Mouse (Mus musculus): ENCODE measurements around the gene Tssk6. TPM values are rescaled to one million over a fixed set of nuclear protein-coding genes. Genes with fewer than 3 reads are reported as not detected.
A peak's percentile ranks its signal among the peaks of the same experiment; 100 is the strongest.

Tssk6 gene
- polyA plus RNA-seq, 1 experiment from 2014 or later = 2.3 TPM

DNA sequence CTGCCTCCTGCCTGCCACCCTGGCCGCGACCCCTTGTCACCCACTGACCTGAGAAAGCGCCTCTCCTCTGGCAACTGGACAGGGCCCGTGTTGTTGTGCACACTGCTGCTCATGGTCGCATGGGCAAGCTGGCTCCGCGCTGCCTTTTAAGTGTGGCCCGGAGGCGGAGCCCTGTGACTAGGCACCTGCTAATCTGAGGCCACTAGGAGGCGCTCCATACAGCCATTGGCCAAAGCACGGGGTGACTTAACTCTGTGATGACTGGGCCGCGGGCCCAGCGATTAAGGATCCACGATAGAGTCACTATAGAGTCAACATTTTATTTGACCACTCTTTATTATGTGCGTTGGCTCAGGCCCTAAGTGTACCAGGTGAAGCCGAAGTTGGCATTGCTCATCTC, 8.1 kb upstream of the Tssk6 start:
- no peak for ATAC-seq (ENCODE audit: insufficient read depth, low FRiP score)
- 41% methylated on average over 17 of the region's 17 CpGs for WGBS
- no peaks in the 10 kb centered on the region for H3K9me3 ChIP-seq (replicated peaks; ENCODE audit: control insufficient read depth, low read length)

DNA sequence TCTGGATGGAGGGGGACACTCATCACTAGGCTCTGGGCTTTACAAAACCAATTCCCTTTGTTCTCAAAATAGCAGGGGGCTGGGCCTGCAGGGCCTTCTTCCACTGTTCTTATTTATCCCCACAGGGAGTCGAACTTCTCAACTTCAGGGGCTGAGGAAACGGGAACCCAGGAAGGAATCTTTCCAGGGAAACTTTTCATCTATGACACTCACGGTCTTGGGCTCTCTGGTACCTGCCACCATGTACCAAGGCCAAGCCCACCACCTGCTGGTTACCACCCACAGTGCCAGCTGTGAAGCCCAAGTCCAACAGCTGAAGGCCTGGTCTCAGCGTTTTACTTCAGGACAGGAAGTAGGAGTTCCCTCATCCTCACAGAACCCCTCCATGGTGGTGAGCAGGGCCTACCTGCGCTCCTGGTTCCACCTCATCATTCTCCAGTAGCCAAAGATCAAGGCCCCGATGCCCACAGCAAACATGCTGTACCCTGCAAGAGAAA, 7.1 kb upstream of the Tssk6 start:
- Histone ChIP-seq H3K27ac (ENCODE audit: low read length) (no peak overlapping the region), H3K4me2 (ENCODE audit: low read depth, low read length) (no peak overlapping the region), H3K36me3 (ENCODE audit: control insufficient read depth, insufficient read depth, low read length) (no peaks in the 10 kb centered on the region), H3K4me3 (replicated peaks; ENCODE audit: low read length) (no peak overlapping the region), H3K4me1 (ENCODE audit: control insufficient read depth, insufficient read depth, low read length) (peaks cover 8% of the 10 kb centered on the region), H3K9me3 (replicated peaks; ENCODE audit: control insufficient read depth, low read length) (no peaks in the 10 kb centered on the region), H3K27me3 (ENCODE audit: control insufficient read depth, insufficient read depth, low read length) (peaks cover 10% of the 10 kb centered on the region), H3K9ac (ENCODE audit: low read length) (no peak overlapping the region)
- 63% methylated on average over 6 of the region's 6 CpGs for WGBS
- no peak for ATAC-seq (ENCODE audit: insufficient read depth, low FRiP score)

More for the DNA sequence above, 8.1 kb upstream of the Tssk6 start:
- H3K4me2 ChIP-seq (ENCODE audit: low read depth, low read length) = no peak overlapping the region
- peaks cover 20% of the 10 kb centered on the region for H3K27me3 ChIP-seq (ENCODE audit: control insufficient read depth, insufficient read depth, low read length)
- no peak overlapping the region for H3K4me3 ChIP-seq (replicated peaks; ENCODE audit: low read length)
- no peaks in the 10 kb centered on the region for H3K36me3 ChIP-seq (ENCODE audit: control insufficient read depth, insufficient read depth, low read length)
- H3K4me1 ChIP-seq (ENCODE audit: control insufficient read depth, insufficient read depth, low read length) = peaks cover 10% of the 10 kb centered on the region; the same call in 1 of the 2 replicates
- no peak overlapping the region for H3K27ac ChIP-seq (ENCODE audit: low read length)
- H3K9ac ChIP-seq (ENCODE audit: low read length) = no peak overlapping the region

DNA sequence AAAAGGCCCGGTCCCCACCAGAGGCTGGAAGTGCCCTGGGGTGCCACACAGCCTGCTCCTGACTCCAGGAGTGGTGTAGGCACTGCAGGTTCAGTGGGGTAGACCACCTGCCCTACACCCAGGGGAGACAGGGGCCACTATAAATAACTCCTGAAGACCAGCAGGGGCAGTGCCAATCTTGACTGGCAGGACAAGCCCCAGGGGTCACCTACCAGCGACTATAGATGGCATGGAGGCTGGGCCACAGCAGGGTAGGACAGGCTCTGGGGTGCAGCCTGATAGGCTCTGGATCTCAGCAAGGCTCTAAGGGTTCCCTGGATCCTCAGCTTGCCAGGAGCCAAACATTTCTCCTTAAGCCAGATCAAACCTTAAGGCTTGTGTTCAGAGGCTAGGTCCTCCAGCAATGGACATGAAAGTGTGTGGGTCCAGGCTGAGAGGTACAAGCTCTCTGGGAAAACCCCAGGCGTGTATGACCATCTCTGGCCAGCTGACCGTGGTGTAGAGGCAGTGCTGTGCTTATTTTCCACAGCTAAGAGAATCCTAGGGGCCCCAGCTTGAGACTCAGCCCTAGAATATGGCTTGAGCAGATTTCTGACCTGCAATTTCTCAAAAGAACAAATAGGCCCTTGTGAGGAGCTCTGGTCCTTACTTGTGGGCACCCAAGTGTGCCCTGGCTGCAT, 6.1 kb upstream of the Tssk6 start:
- no peaks in the 10 kb centered on the region for H3K27me3 ChIP-seq (ENCODE audit: control insufficient read depth, insufficient read depth, low read length)
- 70% methylated on average over 4 of the region's 4 CpGs for WGBS
- no peak overlapping the region for H3K4me2 ChIP-seq (ENCODE audit: low read depth, low read length)
- no peak overlapping the region for H3K27ac ChIP-seq (ENCODE audit: low read length)
- H3K9me3 ChIP-seq (replicated peaks; ENCODE audit: control insufficient read depth, low read length) = no peaks in the 10 kb centered on the region
- H3K9ac ChIP-seq (ENCODE audit: low read length) = no peak overlapping the region
- no peaks in the 10 kb centered on the region for H3K36me3 ChIP-seq (ENCODE audit: control insufficient read depth, insufficient read depth, low read length)
- no peak overlapping the region for H3K4me3 ChIP-seq (replicated peaks; ENCODE audit: low read length)
- ATAC-seq (ENCODE audit: insufficient read depth, low FRiP score) = no peak
- H3K4me1 ChIP-seq (ENCODE audit: control insufficient read depth, insufficient read depth, low read length) = peaks cover 18% of the 10 kb centered on the region

- Histone ChIP-seq H3K27me3 (ENCODE audit: control insufficient read depth, insufficient read depth, low read length) (no peaks in the 10 kb centered on the region), H3K9ac (ENCODE audit: low read length) (no peak overlapping the region), H3K27ac (ENCODE audit: low read length) (no peak overlapping the region), H3K4me3 (replicated peaks; ENCODE audit: low read length) (no peak overlapping the region), H3K9me3 (replicated peaks; ENCODE audit: control insufficient read depth, low read length) (no peaks in the 10 kb centered on the region), H3K4me2 (ENCODE audit: low read depth, low read length) (no peak overlapping the region), H3K4me1 (ENCODE audit: control insufficient read depth, insufficient read depth, low read length) (peaks cover 26% of the 10 kb centered on the region), H3K36me3 (ENCODE audit: control insufficient read depth, insufficient read depth, low read length) (no peaks in the 10 kb centered on the region)
- ATAC-seq (ENCODE audit: insufficient read depth, low FRiP score) = no peak
- 78% methylated on average over 6 of the region's 6 CpGs for WGBS
These were observed 4.1 kb upstream of the Tssk6 start for GRCm38 (mm10) chr8:69897857-69898256.

DNA sequence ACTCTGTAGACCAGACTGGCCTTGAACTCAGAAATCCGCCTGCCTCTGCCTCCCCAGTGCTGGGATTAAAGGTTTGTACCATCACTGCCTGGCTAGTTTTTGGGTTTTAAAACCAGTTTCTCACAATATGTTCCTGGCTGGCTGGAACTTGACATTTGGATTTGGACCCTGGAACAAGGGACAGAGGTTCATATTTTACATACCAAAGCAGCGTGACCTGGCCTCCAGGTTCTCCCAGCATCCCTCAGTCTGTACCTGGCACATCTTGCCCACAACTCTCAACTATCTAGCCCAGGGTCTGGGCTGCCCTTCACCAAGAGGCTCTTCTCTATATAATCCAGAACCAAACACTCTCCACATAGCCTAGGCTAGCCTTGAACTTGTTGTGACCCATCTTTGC, 2.1 kb upstream of the Tssk6 start:
- Histone ChIP-seq H3K4me1 (ENCODE audit: control insufficient read depth, insufficient read depth, low read length) (peaks cover 32% of the 10 kb centered on the region), H3K27ac (ENCODE audit: low read length) (no peak overlapping the region), H3K4me2 (ENCODE audit: low read depth, low read length) (no peak overlapping the region), H3K9ac (ENCODE audit: low read length) (no peak overlapping the region), H3K36me3 (ENCODE audit: control insufficient read depth, insufficient read depth, low read length) (no peaks in the 10 kb centered on the region), H3K4me3 (replicated peaks; ENCODE audit: low read length) (no peak overlapping the region), H3K27me3 (ENCODE audit: control insufficient read depth, insufficient read depth, low read length) (no peaks in the 10 kb centered on the region), H3K9me3 (replicated peaks; ENCODE audit: control insufficient read depth, low read length) (no peaks in the 10 kb centered on the region)
- 94% methylated on average over 2 of the region's 2 CpGs for WGBS
- no peak for ATAC-seq (ENCODE audit: insufficient read depth, low FRiP score)

DNA sequence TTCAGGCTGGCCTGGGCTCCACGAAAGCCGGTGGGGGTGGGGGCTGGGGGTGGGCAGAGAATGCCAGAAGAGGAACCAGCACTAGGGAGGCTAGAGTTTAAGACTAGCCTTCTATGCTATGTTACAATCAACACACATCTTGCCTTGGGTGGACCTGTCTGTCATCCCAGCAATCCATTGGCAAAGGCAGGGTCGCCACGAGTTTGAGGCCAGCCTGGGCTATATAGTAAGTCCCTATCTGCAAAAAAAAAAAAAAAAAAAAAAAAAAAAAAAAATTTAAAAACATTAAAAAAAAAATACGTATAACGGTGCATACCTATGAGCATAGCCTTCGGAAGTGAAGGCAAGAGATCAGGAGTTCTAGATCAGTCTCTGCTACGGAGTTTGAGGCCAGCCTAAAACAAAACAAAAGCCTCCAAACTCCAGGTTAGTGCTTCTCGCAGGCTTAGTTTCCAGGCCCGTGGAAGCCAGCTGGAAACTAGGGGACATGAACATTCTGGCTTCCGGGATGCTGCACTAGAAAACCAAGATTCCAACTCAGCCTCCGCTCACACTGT, 1.0 kb upstream of the Tssk6 start:
- 10% methylated on average over 12 of the region's 12 CpGs for WGBS
- peaks cover 32% of the 10 kb centered on the region for H3K4me1 ChIP-seq (ENCODE audit: control insufficient read depth, insufficient read depth, low read length)
- ATAC-seq (ENCODE audit: insufficient read depth, low FRiP score) = no peak

DNA sequence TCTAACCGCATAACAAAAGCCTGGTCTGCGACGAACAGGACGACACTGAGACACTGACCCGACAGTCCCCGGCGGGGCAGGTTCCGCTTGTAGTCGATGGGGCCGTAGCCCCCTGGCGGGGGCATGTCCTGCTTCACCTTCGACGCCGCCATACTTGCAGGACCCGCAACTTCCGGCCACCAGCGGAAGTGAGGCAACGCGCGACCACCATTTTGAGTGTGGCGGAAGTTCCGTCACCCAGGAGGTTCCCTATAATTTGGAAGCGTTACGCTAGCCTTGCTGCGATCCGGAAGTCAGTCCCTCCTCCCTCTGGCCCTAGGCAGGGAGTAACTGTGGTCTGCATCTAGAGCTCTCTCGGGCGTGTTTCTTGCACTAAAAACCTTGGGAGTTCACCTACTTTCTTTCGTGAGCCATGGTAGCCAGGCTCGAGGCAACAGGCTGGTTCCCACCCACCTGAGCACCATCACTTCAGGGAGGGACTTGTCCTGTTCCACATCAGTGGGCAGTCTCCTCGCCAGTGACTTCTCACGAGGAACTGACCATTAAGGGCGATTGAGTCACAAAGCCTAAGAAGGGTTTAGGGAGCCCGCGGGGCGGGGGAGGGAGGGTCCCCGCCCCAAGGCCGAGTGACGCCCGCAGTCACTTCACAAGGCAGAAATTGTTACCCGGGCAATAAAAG, 361 bp upstream of the Tssk6 start:
- peak overlapping the region; percentile 82 for H3K9ac ChIP-seq (ENCODE audit: low read length)
- peak overlapping the region; percentile 99 for H3K4me2 ChIP-seq (ENCODE audit: low read depth, low read length)
- H3K4me3 ChIP-seq (replicated peaks; ENCODE audit: low read length) = peak overlapping the region; percentile 63
- H3K4me1 ChIP-seq (ENCODE audit: control insufficient read depth, insufficient read depth, low read length) = peaks cover 32% of the 10 kb centered on the region
- under 1% methylated on average over 41 of the region's 41 CpGs for WGBS
- peak overlapping the region; percentile 97 for H3K27ac ChIP-seq (ENCODE audit: low read length)
- H3K36me3 ChIP-seq (ENCODE audit: control insufficient read depth, insufficient read depth, low read length) = no peaks in the 10 kb centered on the region
- peak; percentile 79 for ATAC-seq (ENCODE audit: insufficient read depth, low FRiP score)
- no peaks in the 10 kb centered on the region for H3K27me3 ChIP-seq (ENCODE audit: control insufficient read depth, insufficient read depth, low read length)
- H3K9me3 ChIP-seq (replicated peaks; ENCODE audit: control insufficient read depth, low read length) = no peaks in the 10 kb centered on the region

More for the DNA sequence above, 1.0 kb upstream of the Tssk6 start:
- Histone ChIP-seq H3K27ac (ENCODE audit: low read length) (peak overlapping the region; percentile 76), H3K27me3 (ENCODE audit: control insufficient read depth, insufficient read depth, low read length) (no peaks in the 10 kb centered on the region), H3K9me3 (replicated peaks; ENCODE audit: control insufficient read depth, low read length) (no peaks in the 10 kb centered on the region), H3K9ac (ENCODE audit: low read length) (peak overlapping the region; percentile 82), H3K4me2 (ENCODE audit: low read depth, low read length) (peak overlapping the region; percentile 99), H3K4me3 (replicated peaks; ENCODE audit: low read length) (peak overlapping the region; percentile 63), H3K36me3 (ENCODE audit: control insufficient read depth, insufficient read depth, low read length) (no peaks in the 10 kb centered on the region)

- Histone ChIP-seq H3K36me3 (ENCODE audit: control insufficient read depth, insufficient read depth, low read length) (no peaks in the 10 kb centered on the region), H3K9me3 (replicated peaks; ENCODE audit: control insufficient read depth, low read length) (no peaks in the 10 kb centered on the region), H3K4me3 (replicated peaks; ENCODE audit: low read length) (peak overlapping the region; percentile 63), H3K9ac (ENCODE audit: low read length) (peak overlapping the region; percentile 82), H3K4me1 (ENCODE audit: control insufficient read depth, insufficient read depth, low read length) (peaks cover 24% of the 10 kb centered on the region), H3K4me2 (ENCODE audit: low read depth, low read length) (peak overlapping the region; percentile 99), H3K27me3 (ENCODE audit: control insufficient read depth, insufficient read depth, low read length) (no peaks in the 10 kb centered on the region), H3K27ac (ENCODE audit: low read length) (peak overlapping the region; percentile 97)
- ATAC-seq (ENCODE audit: insufficient read depth, low FRiP score) = peak; percentile 90
- under 1% methylated on average over 45 of the region's 45 CpGs for WGBS
These were observed 1.1 kb downstream of the Tssk6 start for GRCm38 (mm10) chr8:69903063-69903542.

- no peaks in the 10 kb centered on the region for H3K36me3 ChIP-seq (ENCODE audit: control insufficient read depth, insufficient read depth, low read length)
- no peak overlapping the region for H3K27ac ChIP-seq (ENCODE audit: low read length)
- ATAC-seq (ENCODE audit: insufficient read depth, low FRiP score) = no peak
- no peaks in the 10 kb centered on the region for H3K9me3 ChIP-seq (replicated peaks; ENCODE audit: control insufficient read depth, low read length)
- peaks cover 24% of the 10 kb centered on the region for H3K4me1 ChIP-seq (ENCODE audit: control insufficient read depth, insufficient read depth, low read length)
- H3K4me3 ChIP-seq (replicated peaks; ENCODE audit: low read length) = no peak overlapping the region
- no peaks in the 10 kb centered on the region for H3K27me3 ChIP-seq (ENCODE audit: control insufficient read depth, insufficient read depth, low read length)
- peak overlapping the region; percentile 99; the same call in 1 of the 2 replicates for H3K4me2 ChIP-seq (ENCODE audit: low read depth, low read length)
- 70% methylated on average over 8 of the region's 8 CpGs for WGBS
- no peak overlapping the region for H3K9ac ChIP-seq (ENCODE audit: low read length)
These were observed 2.1 kb downstream of the Tssk6 start for GRCm38 (mm10) chr8:69904096-69904495.

Data from stomach, embryonic 16.5 days (tissue).